Mouse (Mus musculus) bone marrow macrophage, adult 2 months (primary cell): ENCODE results near the gene Ift22.

Experiments
- CTCF ChIP-seq: IDR thresholded peaks from 2 replicates; pipeline ENCODE4 v1.5.1; 2012; ENCODE audit warnings: low read depth, mild to moderate bottlenecking, low read length, moderate library complexity
- POLR2A ChIP-seq: IDR thresholded peaks from 2 replicates; pipeline ENCODE4 v1.6.1; 2012; ENCODE audit warnings: mild to moderate bottlenecking, low read depth, low read length, borderline replicate concordance

- TF ChIP-seq CTCF: no peak
- TF ChIP-seq POLR2A: no peak
These were observed 34.8 kb downstream of the Ift22 start for GRCm38 (mm10) chr5:136942781-136943180.
